Mouse (Mus musculus): ENCODE data around the gene Comt. TPM values are rescaled to one million over a fixed set of nuclear protein-coding genes. Genes with fewer than 3 reads are reported as not detected.

The Comt gene
- polyA plus RNA-seq (2016; fragmentation: Nextera tagmentation; extraction: Ambion mirVana): 58.1 and 60.1 TPM in 2 replicates

DNA sequence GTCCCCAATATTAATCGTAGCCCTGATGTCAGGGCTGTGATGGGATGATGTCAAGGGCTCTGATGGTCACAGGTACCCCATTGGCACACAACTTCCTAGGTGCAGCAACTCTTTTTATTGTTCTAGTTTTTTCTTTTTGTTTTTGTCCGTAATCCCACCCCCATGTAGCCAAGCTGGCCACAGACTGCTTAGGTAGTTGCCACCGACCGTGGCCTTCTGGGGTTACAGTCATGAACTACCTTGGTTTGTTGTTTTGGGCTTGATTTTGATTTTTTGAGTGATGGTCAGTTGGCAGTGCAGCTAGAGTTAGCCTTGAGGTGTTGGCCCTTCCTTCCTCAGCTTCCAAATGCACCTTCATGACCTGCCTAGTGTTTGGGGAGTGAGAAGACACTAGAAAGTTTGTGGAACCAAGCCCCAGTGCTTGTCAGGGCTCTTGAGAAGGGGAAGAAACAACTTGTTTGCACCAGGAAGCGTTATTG lies at the start of gene Comt:
TSS of gene Comt (minus strand) at position 51 of the 479 bp plus-strand sequence.
- Histone ChIP-seq H3K36me3 (replicated peaks) (peaks cover 21% of the 10 kb centered on the region), H3K27me3 (ENCODE audit: poor library complexity, severe bottlenecking) (no peaks in the 10 kb centered on the region), H3K27ac (peak within 1 kb of the TSS; percentile 96), H3K9me3 (no peaks in the 10 kb centered on the region), H3K4me1 (peaks cover 41% of the 10 kb centered on the region), H3K4me3 (peak within 1 kb of the TSS; percentile 88)
- 57% methylated on average over 5 of the region's 5 CpGs for WGBS
- no peak for DNase-seq (ENCODE audit: extremely low spot score, low spot score)

DNA sequence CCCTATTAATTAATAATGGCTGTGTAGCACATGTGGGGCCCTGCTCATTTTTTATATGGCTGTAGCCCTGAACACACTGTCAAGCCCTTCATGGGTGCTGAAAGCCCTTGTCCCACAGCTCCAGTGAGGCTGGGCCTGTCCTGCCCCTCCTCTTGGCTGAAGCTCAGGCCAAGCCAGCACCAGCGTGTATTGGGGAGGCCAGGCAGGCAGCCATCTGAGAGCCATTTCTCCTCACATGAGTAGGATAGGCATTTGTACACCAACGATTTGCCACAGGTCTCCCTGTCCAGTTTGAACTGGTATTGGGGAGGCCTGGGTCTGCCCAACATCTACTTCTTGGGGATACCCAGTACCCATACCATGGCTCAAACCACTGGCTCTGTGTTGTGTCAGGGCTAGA lies 47.4 kb upstream of the Comt start:
- Histone ChIP-seq H3K9me3 (no peaks in the 10 kb centered on the region), H3K4me3 (no peak overlapping the region), H3K27me3 (ENCODE audit: poor library complexity, severe bottlenecking) (no peaks in the 10 kb centered on the region), H3K36me3 (replicated peaks) (peaks cover 75% of the 10 kb centered on the region), H3K27ac (no peak overlapping the region), H3K4me1 (peaks cover 17% of the 10 kb centered on the region)
- WGBS: 93% methylated on average over 2 of the region's 2 CpGs
- DNase-seq (ENCODE audit: extremely low spot score, low spot score): no peak

DNA sequence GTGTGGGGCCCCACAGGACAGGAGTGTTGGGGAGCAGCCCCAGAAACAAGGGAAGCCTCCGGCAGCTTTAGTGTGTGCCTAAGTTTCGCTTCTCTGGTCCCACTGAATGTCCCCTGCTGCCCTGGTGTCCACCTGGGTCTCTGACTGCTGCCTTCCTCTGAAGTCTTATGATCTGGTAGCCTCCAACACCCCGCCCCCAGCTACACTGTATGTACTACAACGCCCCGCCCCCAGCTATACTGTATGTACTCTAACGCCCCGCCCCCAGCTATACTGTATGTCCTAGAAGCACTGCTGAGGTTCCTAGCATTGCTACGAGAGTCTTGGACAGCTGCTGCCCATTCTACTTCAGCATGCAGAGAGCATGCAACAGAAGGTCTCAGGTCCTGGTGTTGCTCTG lies 46.3 kb upstream of the Comt start:
- peaks cover 16% of the 10 kb centered on the region for H3K4me1 ChIP-seq
- peaks cover 70% of the 10 kb centered on the region for H3K36me3 ChIP-seq (replicated peaks)
- DNase-seq (ENCODE audit: extremely low spot score, low spot score): no peak
- H3K4me3 ChIP-seq: no peak overlapping the region
- no peaks in the 10 kb centered on the region for H3K27me3 ChIP-seq (ENCODE audit: poor library complexity, severe bottlenecking)
- no peaks in the 10 kb centered on the region for H3K9me3 ChIP-seq
- WGBS: 93% methylated on average over 8 of the region's 8 CpGs
- H3K27ac ChIP-seq: peak overlapping the region; percentile 60

GRCm38 (mm10) chr16:18472416-18472815 lies 45.8 kb upstream of the Comt start:
- Histone ChIP-seq H3K9me3 (no peaks in the 10 kb centered on the region), H3K4me1 (peaks cover 16% of the 10 kb centered on the region), H3K27ac (peak overlapping the region; percentile 60), H3K36me3 (replicated peaks) (peaks cover 64% of the 10 kb centered on the region), H3K4me3 (no peak overlapping the region), H3K27me3 (ENCODE audit: poor library complexity, severe bottlenecking) (no peaks in the 10 kb centered on the region)
- DNase-seq (ENCODE audit: extremely low spot score, low spot score): no peak
- WGBS: 56% methylated on average over 4 of the region's 4 CpGs

- H3K27ac ChIP-seq: no peak overlapping the region
- no peaks in the 10 kb centered on the region for H3K27me3 ChIP-seq (ENCODE audit: poor library complexity, severe bottlenecking)
- no peak for DNase-seq (ENCODE audit: extremely low spot score, low spot score)
- H3K4me3 ChIP-seq: no peak overlapping the region
- WGBS: 83% methylated on average over 6 of the region's 6 CpGs
- H3K9me3 ChIP-seq: no peaks in the 10 kb centered on the region
- peaks cover 16% of the 10 kb centered on the region for H3K4me1 ChIP-seq
- peaks cover 63% of the 10 kb centered on the region for H3K36me3 ChIP-seq (replicated peaks)
Measured at GRCm38 (mm10) chr16:18471976-18472375, 45.3 kb upstream of the Comt start.

GRCm38 (mm10) chr16:18471381-18471955 lies 44.8 kb upstream of the Comt start:
- Histone ChIP-seq H3K27ac (no peak overlapping the region), H3K36me3 (replicated peaks) (peaks cover 60% of the 10 kb centered on the region), H3K4me3 (no peak overlapping the region), H3K9me3 (no peaks in the 10 kb centered on the region), H3K27me3 (ENCODE audit: poor library complexity, severe bottlenecking) (no peaks in the 10 kb centered on the region), H3K4me1 (peaks cover 16% of the 10 kb centered on the region)
- DNase-seq (ENCODE audit: extremely low spot score, low spot score): no peak
- WGBS: 87% methylated on average over 11 of the region's 11 CpGs

- Histone ChIP-seq H3K4me1 (peaks cover 16% of the 10 kb centered on the region), H3K27me3 (ENCODE audit: poor library complexity, severe bottlenecking) (no peaks in the 10 kb centered on the region), H3K27ac (no peak overlapping the region), H3K4me3 (no peak overlapping the region), H3K36me3 (replicated peaks) (peaks cover 58% of the 10 kb centered on the region), H3K9me3 (no peaks in the 10 kb centered on the region)
- no peak for DNase-seq (ENCODE audit: extremely low spot score, low spot score)
- 44% methylated on average over 1 of the region's 1 CpGs for WGBS
Measured at GRCm38 (mm10) chr16:18470829-18471228, 44.2 kb upstream of the Comt start.

- Histone ChIP-seq H3K27me3 (ENCODE audit: poor library complexity, severe bottlenecking) (peaks cover 30% of the 10 kb centered on the region), H3K9me3 (no peaks in the 10 kb centered on the region), H3K27ac (no peak overlapping the region), H3K4me3 (no peak overlapping the region), H3K36me3 (replicated peaks) (peaks cover 6% of the 10 kb centered on the region), H3K4me1 (peaks cover 36% of the 10 kb centered on the region)
- no peak for DNase-seq (ENCODE audit: extremely low spot score, low spot score)
- WGBS: 77% methylated on average over 3 of the region's 3 CpGs
Measured at GRCm38 (mm10) chr16:18464271-18464670, 37.6 kb upstream of the Comt start.

DNA sequence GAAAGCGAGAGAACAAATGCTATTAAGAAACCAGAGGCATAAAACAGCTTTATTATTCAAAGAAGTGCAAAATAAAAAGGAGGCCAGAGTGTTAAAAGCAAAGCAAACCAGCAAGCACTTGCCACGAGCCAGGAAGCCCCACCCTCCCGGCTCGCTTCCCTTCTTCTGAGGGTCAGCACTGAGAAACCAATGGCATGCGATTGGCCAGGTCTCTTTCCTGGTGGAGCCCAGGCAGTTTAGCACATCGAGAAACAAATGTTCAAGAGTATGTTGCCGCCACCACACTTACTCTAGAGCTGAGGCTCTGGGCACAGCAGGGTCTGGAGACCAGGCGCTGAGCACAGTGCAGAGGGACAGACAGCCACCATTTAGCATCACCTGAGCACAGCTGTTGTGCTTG lies 35.9 kb upstream of the Comt start:
- WGBS: 59% methylated on average over 8 of the region's 8 CpGs
- Histone ChIP-seq H3K36me3 (replicated peaks) (peaks cover 4% of the 10 kb centered on the region), H3K27ac (no peak overlapping the region), H3K4me1 (peaks cover 48% of the 10 kb centered on the region), H3K4me3 (no peak overlapping the region), H3K27me3 (ENCODE audit: poor library complexity, severe bottlenecking) (peaks cover 39% of the 10 kb centered on the region), H3K9me3 (no peaks in the 10 kb centered on the region)
- DNase-seq (ENCODE audit: extremely low spot score, low spot score): no peak

- no peak overlapping the region for H3K4me3 ChIP-seq
- no peak for DNase-seq (ENCODE audit: extremely low spot score, low spot score)
- peaks cover 48% of the 10 kb centered on the region for H3K4me1 ChIP-seq
- no peaks in the 10 kb centered on the region for H3K9me3 ChIP-seq
- H3K27me3 ChIP-seq (ENCODE audit: poor library complexity, severe bottlenecking): peaks cover 41% of the 10 kb centered on the region
- 0 out of 2 replicates have a peak overlapping the region, but pooled peaks have one; percentile 9 for H3K27ac ChIP-seq
- 61% methylated on average over 9 of the region's 9 CpGs for WGBS
- peaks cover 9% of the 10 kb centered on the region for H3K36me3 ChIP-seq (replicated peaks)
Measured at GRCm38 (mm10) chr16:18462031-18462430, 35.4 kb upstream of the Comt start.

GRCm38 (mm10) chr16:18460826-18461225 lies 34.2 kb upstream of the Comt start:
- Histone ChIP-seq H3K27ac (no peak overlapping the region), H3K36me3 (replicated peaks) (peaks cover 20% of the 10 kb centered on the region)

DNA sequence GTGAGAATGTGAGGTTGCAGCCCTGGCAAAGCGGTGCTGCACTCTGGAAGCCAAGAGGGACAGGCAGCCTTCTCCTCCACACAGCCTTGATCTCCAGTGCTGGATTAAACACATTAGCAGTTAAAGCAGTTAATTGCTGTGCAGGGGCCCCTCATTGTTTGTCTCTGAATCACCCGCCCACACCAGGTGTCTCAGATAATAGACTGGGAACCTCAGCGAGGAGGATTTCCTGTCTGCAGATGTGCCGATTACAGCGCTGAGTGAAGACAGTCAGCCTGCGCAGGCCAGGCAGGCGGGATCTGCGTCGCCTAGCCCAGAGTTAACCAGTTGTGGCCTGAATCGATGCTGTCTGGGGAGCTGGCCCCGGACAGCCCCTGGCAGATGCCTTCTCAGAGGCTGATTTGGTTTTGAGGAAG lies 33.3 kb upstream of the Comt start:
- H3K36me3 ChIP-seq (replicated peaks): peaks cover 21% of the 10 kb centered on the region
- H3K9me3 ChIP-seq: no peaks in the 10 kb centered on the region
- H3K4me1 ChIP-seq: peaks cover 48% of the 10 kb centered on the region
- WGBS: 3% methylated on average over 11 of the region's 11 CpGs
- peak overlapping the region; percentile 29 for H3K4me3 ChIP-seq
- H3K27ac ChIP-seq: peak overlapping the region; percentile 73
- peaks cover 41% of the 10 kb centered on the region for H3K27me3 ChIP-seq (ENCODE audit: poor library complexity, severe bottlenecking)
- DNase-seq (ENCODE audit: extremely low spot score, low spot score): peak; percentile 48

More at GRCm38 (mm10) chr16:18460826-18461225, 34.2 kb upstream of the Comt start:
- DNase-seq (ENCODE audit: extremely low spot score, low spot score): no peak
- H3K27me3 ChIP-seq (ENCODE audit: poor library complexity, severe bottlenecking): peaks cover 41% of the 10 kb centered on the region
- no peak overlapping the region for H3K4me3 ChIP-seq
- 90% methylated on average over 3 of the region's 3 CpGs for WGBS
- H3K4me1 ChIP-seq: peaks cover 48% of the 10 kb centered on the region
- H3K9me3 ChIP-seq: no peaks in the 10 kb centered on the region

- H3K27me3 ChIP-seq (ENCODE audit: poor library complexity, severe bottlenecking): peaks cover 37% of the 10 kb centered on the region
- peaks cover 21% of the 10 kb centered on the region for H3K36me3 ChIP-seq (replicated peaks)
- 8% methylated on average over 12 of the region's 12 CpGs for WGBS
- H3K27ac ChIP-seq: peak overlapping the region; percentile 73
- H3K4me1 ChIP-seq: peaks cover 48% of the 10 kb centered on the region
- peak overlapping the region; percentile 29 for H3K4me3 ChIP-seq
- no peaks in the 10 kb centered on the region for H3K9me3 ChIP-seq
- DNase-seq (ENCODE audit: extremely low spot score, low spot score): no peak
Measured at GRCm38 (mm10) chr16:18459335-18459954, 32.8 kb upstream of the Comt start.

All from forebrain, embryonic 10.5 days (tissue).